Mouse (Mus musculus) heart, postnatal 14 days (tissue): Measurements from ENCODE around the gene Aym1. TPM values are rescaled to one million over a fixed set of nuclear protein-coding genes. Genes with fewer than 3 reads are reported as not detected.

Experiments used
- DNase-seq, 2 experiments: peaks; one replicate each; pipeline ENCODE4 v3.0.0; 2021 to 2022
- intact Hi-C: fragments of 180-260 bp; cut with DNase I; formaldehyde crosslinking; loops from one replicate; pipeline ENCODE4 v1.15.1; 2025
- microRNA-seq, 2 experiments: library from miRNA; unstranded; fragments of <30 nt; microRNA quantifications; one replicate each; pipeline ENCODE4 v1.2.0; 2021 to 2022
- total RNA-seq, 2 experiments: library from RNA; stranded (reverse); gene quantifications; 2 replicates each; pipeline ENCODE4 v1.2.3; 2021

Gene Aym1
- total RNA-seq, 2 experiments from 2014 or later, result not detected

DNA sequence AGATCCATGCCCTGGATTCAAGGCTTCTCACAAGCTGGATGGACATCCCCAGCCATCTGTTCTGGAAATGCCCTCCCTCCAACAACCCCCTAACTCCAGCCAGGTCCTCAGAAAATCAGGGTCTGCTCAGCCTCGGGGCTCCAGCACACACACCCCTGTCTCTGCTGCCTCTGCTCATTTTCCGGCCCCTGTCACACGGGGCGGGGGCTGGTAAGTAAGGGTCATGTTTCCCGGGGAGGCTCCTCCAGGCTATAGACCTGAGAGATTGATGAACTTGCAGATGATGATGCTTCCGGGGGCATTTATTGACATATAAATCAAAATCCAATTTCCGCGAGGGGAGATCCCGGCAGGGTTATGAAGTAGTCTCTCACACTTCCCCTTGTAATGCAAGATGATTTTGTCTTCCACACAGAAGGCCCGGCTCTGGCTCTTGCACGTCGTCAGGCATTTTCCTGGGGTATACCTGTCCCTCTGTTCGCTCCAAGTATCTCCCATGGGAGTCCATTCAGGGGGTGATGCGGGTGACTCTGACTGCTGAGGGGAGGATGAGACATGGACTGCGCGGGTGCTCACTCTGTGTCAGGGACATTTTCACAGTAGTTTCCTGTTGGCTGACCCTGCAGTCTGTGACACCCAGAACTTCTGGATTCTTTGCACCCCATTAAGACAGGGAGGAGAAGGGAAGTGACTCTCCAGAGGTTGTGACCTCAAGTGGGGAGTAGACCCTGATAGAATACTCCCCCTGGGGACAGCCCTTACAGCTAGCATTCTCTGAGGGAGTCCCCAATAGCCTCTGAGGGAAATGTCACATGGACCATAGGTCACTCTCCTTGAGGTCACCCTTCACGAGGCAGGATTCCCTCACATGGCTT is 40.6 kb downstream of the Aym1 start:
- intact Hi-C loops, result no loop called here
- DNase-seq, result no peak

DNA sequence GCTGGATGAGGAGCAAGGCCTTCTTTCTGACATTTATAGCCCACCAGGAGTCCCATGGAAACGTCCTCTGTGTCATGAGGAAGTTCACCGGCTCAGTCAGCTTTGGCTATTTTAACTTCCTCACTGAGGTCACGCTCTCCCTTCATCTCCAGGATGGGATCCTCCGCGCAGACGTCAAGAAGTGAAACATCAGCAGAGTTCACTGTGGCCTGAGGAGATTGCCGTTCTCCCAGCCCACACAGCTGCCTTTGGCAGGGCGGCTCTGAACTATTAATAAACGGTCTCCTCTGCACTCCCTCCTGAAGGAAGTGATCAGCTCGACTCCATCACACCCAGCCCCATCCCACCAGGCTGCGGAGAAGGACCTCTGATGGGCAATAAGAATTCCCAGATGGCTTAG is 45.6 kb downstream of the Aym1 start:
- intact Hi-C loops, result no loop called here
- peak; percentile 2 to 8 for DNase-seq

DNA sequence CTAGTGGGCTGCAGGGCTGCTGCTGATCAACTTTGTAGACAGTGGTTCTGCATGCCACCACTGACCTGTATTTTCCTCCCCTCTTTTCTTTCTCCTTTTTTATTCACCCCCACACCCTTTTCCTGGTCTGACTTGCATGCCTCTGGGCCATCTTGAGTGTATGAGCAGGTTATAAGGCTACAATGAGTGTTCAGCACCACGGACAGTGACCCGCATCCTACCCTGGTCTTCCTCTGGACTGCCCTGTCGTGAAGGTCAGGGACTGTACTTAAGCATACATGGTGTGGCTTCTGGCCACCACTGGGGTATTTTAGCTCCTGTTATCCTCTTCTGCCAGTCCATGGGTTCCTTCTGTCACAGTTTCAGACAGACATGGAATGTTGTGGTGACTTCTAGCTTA is 50.3 kb downstream of the Aym1 start:
- DNase-seq, result peak; percentile 52 to 64
- intact Hi-C loops, result no loop called here

Small RNA genes within 50 kb of the gene (microRNA-seq; reads per million reads assigned to microRNA genes)
- gene Mir7229, result 0 reads per million in 2 experiments
- gene Mir7230, result 0 reads per million in 2 experiments

Other genes with a start within 250 kb of the Aym1 start
- gene 2900026A02Rik, start 136.1 kb upstream of the Aym1 start, total RNA-seq, result 10 to 100 TPM; 33.9 to 35.3 TPM
- not detected for gene Tmem211, start 130.4 kb upstream of the Aym1 start, total RNA-seq
- gene Sgsm1, start 46.5 kb upstream of the Aym1 start, total RNA-seq, result under 1 TPM; 0.60 to 0.63 TPM
- under 1 TPM; 0.36 to 0.49 TPM for gene Wscd2, start 133.0 kb downstream of the Aym1 start, total RNA-seq